In the genomic region with DNA sequence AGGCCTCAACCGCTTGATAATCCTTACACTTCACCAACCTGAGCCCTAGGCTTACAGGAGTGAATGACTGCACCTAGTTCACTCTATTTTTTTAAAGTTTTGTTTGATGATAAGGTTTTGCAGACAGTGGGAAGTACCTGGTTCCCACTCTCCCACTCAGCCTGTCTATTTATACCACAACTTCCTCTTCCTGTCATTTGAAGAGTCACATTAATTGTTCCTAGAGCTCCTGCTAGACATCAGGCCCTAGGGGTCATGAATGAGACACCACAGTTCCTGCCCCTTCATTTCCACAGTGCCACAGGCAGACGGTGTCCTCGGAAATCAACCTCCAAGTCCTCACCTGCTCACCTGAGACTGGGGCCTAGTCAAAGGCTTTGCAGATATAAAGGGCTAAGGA, we compare ENCODE assay signal across 21 mouse cellular contexts. TPM values are rescaled to one million over a fixed set of nuclear protein-coding genes. Genes with fewer than 3 reads are reported as not detected.
DNase-seq lines count a peak whose midpoint lies in the region; ATAC-seq and TF ChIP-seq lines count a peak whose summit lies in the region.
"Had no signal": no experiment of that assay in that cellular context is flagged by ENCODE, and none has a peak within 500 bp of the region (broad histone marks: within the 10 kb centered on the region; RNA-seq: fewer than 3 reads in every experiment).

No protein-coding gene starts in this region.

- no peaks in the 10 kb centered on the region for H3K9me3 ChIP-seq in MEL (replicated peaks; ENCODE audit: insufficient read depth, low read length)
- no peaks in the 10 kb centered on the region for H3K9me3 ChIP-seq in forebrain, embryonic 15.5 days
- H3K9me3 ChIP-seq: embryonic facial prominence, embryonic 13.5 days had no signal

- H3K27me3 ChIP-seq in MEL (ENCODE audit: control insufficient read depth in 1 of 2, insufficient read depth in 2 of 2, low read length in 2 of 2) = peaks cover 0 to 1% of the 10 kb centered on the region in 2 experiments; a peak in 2 of 4 replicates
- no peaks in the 10 kb centered on the region for H3K27me3 ChIP-seq in forebrain, embryonic 15.5 days
- H3K27me3 ChIP-seq: embryonic facial prominence, embryonic 13.5 days had no signal

- no peaks in the 10 kb centered on the region for H3K36me3 ChIP-seq in MEL (ENCODE audit: control insufficient read depth in 1 of 2, insufficient read depth in 2 of 2, low read length in 2 of 2)
- no peaks in the 10 kb centered on the region for H3K36me3 ChIP-seq in forebrain, embryonic 15.5 days
- H3K36me3 ChIP-seq: embryonic facial prominence, embryonic 13.5 days had no signal

- TF ChIP-seq CTCF in MEL (IDR thresholded peaks at IDR 0.05 in 2 of 3, conservative IDR thresholded peaks at IDR 0.05 in 1 of 3; ENCODE audit: control insufficient read depth in 1 of 3, insufficient read depth in 1 of 3, low read depth in 2 of 3, low read length in 3 of 3, poor library complexity in 1 of 3, severe bottlenecking in 1 of 3) = no peak

- H3K4me3 ChIP-seq in MEL (ENCODE audit: control insufficient read depth in 1 of 2, insufficient read depth in 1 of 2, low read depth in 2 of 2, low read length in 2 of 2) = no peak overlapping the region
- H3K4me3 ChIP-seq in forebrain, embryonic 15.5 days = no peak overlapping the region
- H3K4me3 ChIP-seq: embryonic facial prominence, embryonic 13.5 days had no signal

- no peak overlapping the region for H3K9ac ChIP-seq in MEL (ENCODE audit: control insufficient read depth, low read depth, low read length, poor library complexity, severe bottlenecking)
- no peak overlapping the region for H3K9ac ChIP-seq in forebrain, embryonic 15.5 days (replicated peaks)
- H3K9ac ChIP-seq: embryonic facial prominence, embryonic 13.5 days; forebrain, postnatal 0 days had no signal

- no peak overlapping the region for H3K4me2 ChIP-seq in forebrain, embryonic 15.5 days (replicated peaks)
- H3K4me2 ChIP-seq: embryonic facial prominence, embryonic 13.5 days had no signal

- peak; percentile 85 for ATAC-seq in granulocyte monocyte progenitor cell, adult 5-6 weeks (replicated peaks; ENCODE audit: poor library complexity, severe bottlenecking)
- 0 out of 2 replicates have a peak, but pooled peaks have one; percentile 45 for ATAC-seq in megakaryocyte, adult 5-6 weeks (ENCODE audit: poor library complexity, severe bottlenecking)
- no peak for ATAC-seq in forebrain, embryonic 15.5 days (replicated peaks)
- ATAC-seq: forebrain, embryonic 14.5 days; forebrain, postnatal 0 days had no signal

- WGBS in forebrain, embryonic 15.5 days = 91% methylated on average over 3 of the region's 3 CpGs

- no peak for TF ChIP-seq RAD21 in MEL (IDR thresholded peaks at IDR 0.05; ENCODE audit: low read depth, low read length)

- H3K27ac ChIP-seq in MEL (ENCODE audit: control insufficient read depth, low read depth, low read length) = no peak overlapping the region
- H3K27ac ChIP-seq in forebrain, embryonic 15.5 days (replicated peaks) = no peak overlapping the region
- H3K27ac ChIP-seq: embryonic facial prominence, embryonic 13.5 days had no signal

- peaks cover 0 to 3% of the 10 kb centered on the region in 2 experiments; a peak in 1 of 4 replicates for H3K4me1 ChIP-seq in MEL (ENCODE audit: control insufficient read depth in 1 of 2, insufficient read depth in 2 of 2, low read length in 2 of 2)
- H3K4me1 ChIP-seq in forebrain, embryonic 15.5 days = peaks cover 9% of the 10 kb centered on the region
- H3K4me1 ChIP-seq: embryonic facial prominence, embryonic 13.5 days had no signal

- TF ChIP-seq POLR2A in MEL (IDR thresholded peaks at IDR 0.05; ENCODE audit: control insufficient read depth in 1 of 2, insufficient read depth in 1 of 2, low read depth in 1 of 2, low read length in 2 of 2, poor library complexity in 1 of 2) = no peak

- DNase-seq in MEL (ENCODE audit: low read depth, low spot score) = peak; percentile 46
- DNase-seq in MEL-GATA-1-ER (ENCODE audit: extremely low read depth, low read depth) = peak; percentile 24
- no peak for DNase-seq in testis, postnatal 10 days (ENCODE audit: low spot score)
- no peak for DNase-seq in layer of hippocampus, adult 9-11 months
- DNase-seq in layer of hippocampus, postnatal 14 days (ENCODE audit: low spot score in 2 of 2) = no peak
- DNase-seq: adrenal gland, adult 2 months; adrenal gland, postnatal 10 days; adrenal gland, postnatal 25 days; cerebellum, adult 11 months; cerebellum, adult 18-20 months; cerebellum, adult 8-10 months; cerebellum, adult 9-11 months; cerebellum, postnatal 14 days; cerebellum, postnatal 36 days; forebrain, postnatal 0 days had no signal

- TF ChIP-seq EP300 in MEL (IDR thresholded peaks at IDR 0.05; ENCODE audit: low read depth in 1 of 2, low read length in 2 of 2) = no peak

- H3K79me2 ChIP-seq in MEL (ENCODE audit: control insufficient read depth, insufficient read depth, low read length, poor library complexity) = no peaks in the 10 kb centered on the region

TF ChIP-seq in MEL, 35 proteins besides CTCF, POLR2A, EP300 and RAD21:
- TF ChIP-seq ZNF384 (IDR thresholded peaks at IDR 0.05; ENCODE audit: low read depth, low read length) = peak; percentile 56; the same call in 1 of the 2 replicates
- no peak for TF ChIP-seq USF2 (IDR thresholded peaks at IDR 0.05; ENCODE audit: borderline replicate concordance in 1 of 2, insufficient read depth in 1 of 2, low read depth in 1 of 2, low read length in 2 of 2)

RNA-seq across cellular contexts. Expression of gene Mrgbp, which starts 24.6 kb away (rescaled TPM):
- total RNA-seq in MEL (2012; rRNA removed) = 40.3 and 44.9 TPM in 2 replicates
- polyA plus RNA-seq in MEL (2012; ENCODE audit: insufficient read depth in 1 of 2, insufficient read length in 2 of 2, low read depth in 1 of 2, low replicate concordance in 2 of 2, missing spikeins in 1 of 2) = 10 to 100 TPM in 1 of 2 experiments, not detected in 1; 54.5 TPM
- total RNA-seq in granulocyte monocyte progenitor cell, adult 5-6 weeks (2014; fragmentation: Nextera tagmentation) = 38.2 and 39.9 TPM in 2 replicates
- total RNA-seq in granulocyte monocyte progenitor cell, adult 5-6 weeks (2017) = 27.1 and 28.9 TPM in 2 replicates
- 20.2 and 30.8 TPM in 2 replicates for total RNA-seq in megakaryocyte, adult 5-6 weeks (2015)
- 21.8 and 23.2 TPM in 2 replicates for total RNA-seq in megakaryocyte, adult 5-6 weeks (2017)
- 10 to 100 TPM; 19.9 to 21.1 TPM for total RNA-seq in layer of hippocampus, postnatal 14 days (2021)
- 51.8 and 52.5 TPM in 2 replicates for polyA plus RNA-seq in forebrain, embryonic 15.5 days (2015; fragmentation: Nextera tagmentation; extraction: Ambion mirVana)

RNA-seq across cellular contexts. Expression of gene Ogfr, which starts 32.6 kb away (rescaled TPM):
- total RNA-seq in MEL (2012; rRNA removed) = 29.3 and 38.6 TPM in 2 replicates
- 10 to 100 TPM in 1 of 2 experiments, not detected in 1; 44.7 TPM for polyA plus RNA-seq in MEL (2012; ENCODE audit: insufficient read depth in 1 of 2, insufficient read length in 2 of 2, low read depth in 1 of 2, low replicate concordance in 2 of 2, missing spikeins in 1 of 2)
- total RNA-seq in granulocyte monocyte progenitor cell, adult 5-6 weeks (2014; fragmentation: Nextera tagmentation) = 32.5 and 34.2 TPM in 2 replicates
- total RNA-seq in granulocyte monocyte progenitor cell, adult 5-6 weeks (2017) = 40.3 and 42.0 TPM in 2 replicates
- total RNA-seq in megakaryocyte, adult 5-6 weeks (2015) = 37.3 and 42.7 TPM in 2 replicates
- total RNA-seq in megakaryocyte, adult 5-6 weeks (2017) = 62.2 and 64.9 TPM in 2 replicates
- total RNA-seq in layer of hippocampus, postnatal 14 days (2021) = 10 to 100 TPM; 63.3 to 65.1 TPM
- 83.7 and 89.1 TPM in 2 replicates for polyA plus RNA-seq in forebrain, embryonic 15.5 days (2015; fragmentation: Nextera tagmentation; extraction: Ambion mirVana)

RNA-seq across cellular contexts. Expression of gene Col9a3, which starts 41.1 kb away (rescaled TPM):
- total RNA-seq in MEL (2012; rRNA removed) = 0.10 and 0.15 TPM in 2 replicates
- under 1 TPM in 1 of 2 experiments, not detected in 1; 0.56 TPM for polyA plus RNA-seq in MEL (2012; ENCODE audit: insufficient read depth in 1 of 2, insufficient read length in 2 of 2, low read depth in 1 of 2, low replicate concordance in 2 of 2, missing spikeins in 1 of 2)
- total RNA-seq in granulocyte monocyte progenitor cell, adult 5-6 weeks (2014; fragmentation: Nextera tagmentation) = 0.41 TPM in 1 of 2 replicates, not detected in the other
- total RNA-seq in granulocyte monocyte progenitor cell, adult 5-6 weeks (2017) = 0.26 and 0.57 TPM in 2 replicates
- total RNA-seq in megakaryocyte, adult 5-6 weeks (2015) = 0.62 and 1.3 TPM in 2 replicates
- 0.16 and 0.51 TPM in 2 replicates for total RNA-seq in megakaryocyte, adult 5-6 weeks (2017)
- 10 to 100 TPM; 33.3 to 56.0 TPM for total RNA-seq in layer of hippocampus, postnatal 14 days (2021)
- polyA plus RNA-seq in forebrain, embryonic 15.5 days (2015; fragmentation: Nextera tagmentation; extraction: Ambion mirVana) = 37.2 and 44.3 TPM in 2 replicates

RNA-seq across cellular contexts. Expression of gene Ntsr1, which starts 56.7 kb away (rescaled TPM):
- not detected in 2 replicates for total RNA-seq in MEL (2012; rRNA removed)
- polyA plus RNA-seq in MEL (2012; ENCODE audit: insufficient read depth in 1 of 2, insufficient read length in 2 of 2, low read depth in 1 of 2, low replicate concordance in 2 of 2, missing spikeins in 1 of 2) = not detected
- not detected in 2 replicates for total RNA-seq in granulocyte monocyte progenitor cell, adult 5-6 weeks (2014; fragmentation: Nextera tagmentation)
- not detected in 2 replicates for total RNA-seq in granulocyte monocyte progenitor cell, adult 5-6 weeks (2017)
- not detected in 2 replicates for total RNA-seq in megakaryocyte, adult 5-6 weeks (2015)
- not detected in 2 replicates for total RNA-seq in megakaryocyte, adult 5-6 weeks (2017)
- 1 to 10 TPM; 7.3 to 7.9 TPM for total RNA-seq in layer of hippocampus, postnatal 14 days (2021)
- 6.6 and 8.0 TPM in 2 replicates for polyA plus RNA-seq in forebrain, embryonic 15.5 days (2015; fragmentation: Nextera tagmentation; extraction: Ambion mirVana)
- total RNA-seq: adrenal gland, adult 2 months; adrenal gland, postnatal 25 days had no signal
- polyA plus RNA-seq: adrenal gland, adult 2 months; C2C12 had no signal

Comparison
In these comparisons a context has a peak if more than half of its experiments do, and no peak if none do; other contexts are left out.
1. DNase-seq: peak in MEL (single experiment) and MEL-GATA-1-ER (single experiment); none in testis, postnatal 10 days (single experiment), layer of hippocampus, adult 9-11 months (single experiment) and layer of hippocampus, postnatal 14 days (0 of 2).
2. RNA of gene Col9a3, which starts 41.1 kb away (total RNA-seq): 33.3 to 56.0 TPM in layer of hippocampus, postnatal 14 days; 0.16 to 1.3 TPM in megakaryocyte, adult 5-6 weeks, 0.26 to 0.57 TPM in granulocyte monocyte progenitor cell, adult 5-6 weeks and 0.10 to 0.15 TPM in MEL; every median in the first group is over 10 times any median in the second.